Mouse (Mus musculus) CD8-positive naive resting alpha-beta T cell, adult 2 months (primary cell): Measurements from ENCODE around the gene Cpm.
A peak's percentile ranks its signal among the peaks of the same experiment; 100 is the strongest.
"Not testable (repeated sequence)": the region's sequence is repeated elsewhere in the genome, so short reads cannot be mapped to it uniquely, and the experiment has no call there.

Source experiments
- DNase-seq, 2 experiments: peaks; one replicate each; pipeline ENCODE4 v3.0.0; 2022; ENCODE audit warnings: low read depth in 2 of 2, low spot score in 2 of 2

Cpm gene

GRCm38 (mm10) chr10:117629169-117629971, at the start of gene Cpm:
Gene Cpm, plus strand, starts transcription at chr10:117629500.
- peak; percentile 54 to 62 for DNase-seq

DNA sequence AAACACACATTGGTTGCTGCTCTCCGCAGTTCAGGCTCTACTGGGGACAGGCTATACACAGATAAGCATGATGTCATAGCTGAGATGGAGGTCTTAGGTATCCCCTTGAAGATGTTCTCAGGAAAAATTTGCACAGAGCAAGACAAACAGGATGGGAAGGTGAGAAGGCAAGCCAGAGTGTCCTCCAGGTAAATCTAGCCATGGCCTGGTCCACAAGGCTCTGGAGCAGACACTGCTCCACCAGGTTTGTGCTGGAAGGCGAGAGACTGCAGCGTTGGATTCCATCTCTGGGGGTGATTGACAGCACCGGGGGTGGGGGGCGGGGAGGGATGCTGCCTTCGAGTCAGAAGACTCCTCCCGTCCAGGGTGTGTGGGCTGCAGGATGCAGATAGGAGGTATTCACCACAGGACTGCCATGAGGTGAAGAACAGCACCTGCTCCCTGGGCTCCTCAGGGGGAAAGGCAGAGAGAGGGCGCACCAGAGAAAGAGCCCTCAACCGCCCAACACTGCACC, 49.5 kb upstream of the Cpm start:
- DNase-seq: no peak

GRCm38 (mm10) chr10:117580405-117580804, 48.9 kb upstream of the Cpm start:
- no peak for DNase-seq

DNA sequence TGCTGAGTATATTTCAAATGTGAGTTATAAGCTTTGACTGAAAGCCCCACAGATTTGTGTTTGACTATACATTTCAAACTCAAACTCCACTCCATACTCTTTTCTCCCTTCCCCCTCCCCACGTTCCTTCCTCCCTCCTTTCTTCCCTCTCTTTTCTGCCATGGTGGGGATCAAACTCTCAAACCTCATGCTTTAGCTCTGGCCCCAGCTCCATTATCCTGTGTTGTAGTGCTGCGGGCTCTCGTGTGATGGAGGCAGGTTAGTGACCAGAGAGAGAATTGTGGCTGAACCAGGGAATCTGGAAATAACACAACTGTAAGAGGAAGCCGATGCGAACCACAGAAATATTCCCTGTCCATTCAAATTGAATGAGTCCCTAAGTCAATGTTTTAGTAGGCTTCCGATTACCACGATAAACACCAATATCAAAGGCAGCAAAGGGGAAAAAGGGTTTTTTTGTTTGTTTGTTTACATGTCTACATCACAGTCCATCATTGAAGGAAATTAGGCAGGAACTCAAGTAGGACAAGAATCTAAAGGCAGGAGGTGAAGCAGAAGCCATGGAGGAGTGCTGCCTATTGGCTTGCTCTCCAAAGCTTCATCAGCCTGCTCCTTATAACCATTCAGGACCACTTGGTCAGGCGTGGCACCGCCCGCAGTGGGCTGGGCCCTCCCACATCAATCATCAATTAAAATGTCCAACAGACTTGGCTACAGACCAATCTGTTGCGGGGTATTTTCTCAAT, 48.1 kb upstream of the Cpm start:
- no peak for DNase-seq

DNA sequence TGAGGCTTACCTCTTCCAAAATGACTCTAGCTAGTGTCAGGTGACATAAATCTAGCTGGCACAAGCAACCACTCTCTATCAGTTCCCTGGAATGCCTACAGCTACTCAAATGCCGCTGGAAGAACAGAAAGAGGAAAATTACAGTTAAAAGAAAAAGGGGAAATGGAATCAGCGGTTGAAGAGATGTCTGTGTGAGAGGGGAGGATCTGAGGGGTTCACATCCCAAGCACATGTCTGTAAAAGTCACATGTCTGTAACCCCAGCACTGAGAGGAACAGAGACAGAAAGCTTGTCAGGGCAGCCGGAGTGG, 47.6 kb upstream of the Cpm start:
- no peak for DNase-seq

DNA sequence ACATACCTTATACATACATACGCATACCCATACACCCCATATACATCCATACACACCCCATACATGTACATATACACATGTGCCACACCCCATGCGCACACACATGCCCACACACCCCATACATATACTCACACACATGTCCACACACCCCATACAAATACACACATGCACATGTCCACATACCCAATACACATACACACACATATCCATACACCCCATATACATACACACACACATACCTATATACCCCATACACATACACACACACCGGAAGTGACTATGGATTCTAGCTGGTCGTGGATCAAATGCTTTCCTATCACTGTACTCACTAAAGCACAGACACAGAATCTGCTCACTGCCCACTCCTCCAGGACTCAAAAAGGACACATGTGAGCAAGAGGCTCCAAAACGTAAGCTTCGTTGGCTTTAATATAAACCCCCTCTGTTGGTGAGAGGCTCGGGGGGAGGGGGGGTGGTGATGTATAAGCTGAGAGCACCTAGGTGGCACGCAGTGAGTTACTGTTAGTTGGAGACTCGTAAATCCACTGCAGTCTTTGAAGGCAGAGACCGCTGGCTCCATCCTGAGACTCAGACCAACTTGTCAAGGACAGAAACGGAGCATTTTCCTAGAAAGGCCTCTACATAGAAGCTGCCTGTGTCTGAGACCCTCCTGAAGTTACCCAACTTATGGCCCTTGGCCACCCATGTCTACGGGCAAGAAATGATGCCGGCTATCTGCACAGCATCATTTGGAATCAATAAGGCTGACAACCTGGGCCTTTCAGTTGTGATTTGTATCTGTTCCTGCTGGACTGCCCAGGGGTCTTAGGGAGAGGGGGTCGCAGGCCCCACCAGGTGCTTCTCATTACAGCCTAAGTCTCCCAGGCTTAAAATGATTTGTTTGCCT, 45.9 kb upstream of the Cpm start:
- DNase-seq: no peak

GRCm38 (mm10) chr10:117584102-117584501, 45.2 kb upstream of the Cpm start:
- DNase-seq: no peak

DNA sequence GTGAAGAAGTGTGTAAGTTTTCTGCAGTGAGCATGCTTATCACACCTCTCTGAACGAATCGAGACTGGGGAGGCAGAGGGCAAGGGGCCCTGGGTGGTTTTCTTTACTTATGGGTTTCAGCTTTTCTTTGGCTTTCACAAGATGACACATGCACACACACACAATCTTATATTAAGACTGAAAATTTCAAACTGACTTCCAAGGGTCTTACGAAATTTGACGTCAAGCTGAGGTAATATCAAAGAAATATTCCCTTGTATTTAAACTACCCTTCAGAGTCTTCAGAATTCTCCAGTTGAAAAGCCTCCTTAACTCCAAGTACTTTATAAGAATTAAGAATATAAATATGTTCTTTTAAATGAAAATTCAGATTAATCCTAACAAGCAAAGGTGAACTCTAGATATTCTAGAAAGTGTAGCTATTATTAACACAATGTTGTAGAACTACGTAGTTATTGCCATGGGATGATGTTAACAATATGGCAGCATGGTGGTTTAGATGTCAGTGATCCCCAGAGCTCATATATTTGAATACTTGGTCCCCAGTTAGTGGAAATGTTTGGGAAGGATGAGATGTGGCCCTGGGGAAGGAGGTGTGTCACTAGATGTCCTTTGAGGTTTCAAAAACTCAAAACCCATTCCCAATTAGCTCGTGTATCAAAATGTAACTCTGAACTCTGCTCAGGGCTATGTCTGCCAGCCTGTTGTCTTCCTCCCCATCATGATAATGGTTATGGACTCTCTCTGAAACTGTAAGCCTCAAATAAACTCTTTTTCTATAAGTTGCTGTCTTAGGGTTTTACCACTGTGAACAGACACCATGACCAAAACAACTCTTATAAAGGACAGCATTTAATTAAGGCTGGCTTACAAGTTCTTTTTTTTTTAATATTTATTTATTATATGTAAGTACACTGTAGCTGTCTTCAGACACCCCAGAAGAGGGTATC, 44.5 kb upstream of the Cpm start:
- no peak for DNase-seq

DNA sequence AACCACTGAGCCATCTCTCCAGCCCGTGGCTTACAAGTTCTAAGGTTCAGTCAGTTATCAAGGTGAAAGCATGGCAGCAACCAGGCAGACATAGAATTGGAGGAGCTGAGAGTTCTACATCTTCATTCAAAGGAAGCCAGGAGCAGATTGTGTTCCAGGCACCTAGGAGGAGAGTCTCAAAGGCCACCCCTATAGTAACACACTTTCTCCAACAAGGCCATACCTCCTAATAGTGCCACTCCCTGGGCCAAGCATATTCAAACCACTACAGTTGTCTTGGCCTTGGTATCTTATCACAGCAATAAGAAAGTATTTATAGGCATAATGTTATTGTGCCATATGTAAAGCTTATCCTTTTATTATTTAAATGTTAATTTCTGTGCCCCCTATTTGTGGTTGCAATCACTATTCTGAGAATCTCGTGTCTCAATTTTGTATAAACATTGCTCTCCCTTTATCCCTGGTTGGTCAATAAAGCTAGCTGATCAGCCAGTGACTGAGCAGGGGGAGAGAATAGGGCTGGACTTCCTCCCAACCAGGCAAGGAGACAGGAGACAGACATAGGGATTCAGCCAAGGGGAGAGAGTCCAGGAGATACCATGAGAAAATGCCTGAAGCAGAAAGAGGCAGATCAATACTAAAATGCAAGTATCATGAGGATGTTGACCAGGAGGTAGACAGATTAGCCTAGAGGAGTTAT, 43.5 kb upstream of the Cpm start:
- DNase-seq: no peak

DNA sequence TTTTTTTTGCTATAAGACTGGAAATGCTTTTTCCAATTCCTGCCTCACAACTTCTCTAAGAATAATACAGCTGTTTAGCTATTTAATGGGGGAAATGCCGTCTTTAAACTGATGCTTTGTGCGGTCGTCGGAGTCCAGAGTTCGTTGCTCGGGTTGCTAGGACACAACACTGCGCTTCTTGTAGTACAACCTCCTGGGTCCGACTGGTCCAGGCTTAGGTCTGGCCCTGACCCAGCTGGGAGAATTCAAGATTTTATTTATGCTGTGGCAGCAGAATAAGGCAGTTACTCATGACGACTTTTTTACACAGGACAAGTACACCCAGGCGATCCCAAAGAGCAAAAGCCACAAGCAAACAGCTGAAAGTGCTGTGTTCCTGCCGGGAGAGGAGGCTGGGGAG, 42.4 kb upstream of the Cpm start:
- DNase-seq: no peak

DNA sequence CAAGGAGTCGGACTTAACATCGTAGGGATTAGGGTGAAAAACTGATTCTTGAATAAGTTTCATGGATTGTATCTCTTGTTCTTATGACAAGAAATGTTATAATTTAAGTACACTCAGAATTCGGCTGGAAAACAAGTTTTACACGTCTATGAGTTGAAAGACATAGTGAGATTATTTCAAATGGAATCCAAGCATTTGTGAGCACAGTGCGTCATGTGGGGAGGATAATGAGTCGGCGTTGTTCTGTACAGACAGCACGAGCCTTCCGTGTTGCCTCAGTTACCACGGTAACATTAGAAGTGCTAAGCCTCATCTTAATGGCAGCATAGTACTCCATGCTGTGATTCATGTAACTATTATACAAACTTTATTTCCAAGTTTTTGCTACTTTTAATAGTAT, 42.0 kb upstream of the Cpm start:
- DNase-seq: no peak

DNA sequence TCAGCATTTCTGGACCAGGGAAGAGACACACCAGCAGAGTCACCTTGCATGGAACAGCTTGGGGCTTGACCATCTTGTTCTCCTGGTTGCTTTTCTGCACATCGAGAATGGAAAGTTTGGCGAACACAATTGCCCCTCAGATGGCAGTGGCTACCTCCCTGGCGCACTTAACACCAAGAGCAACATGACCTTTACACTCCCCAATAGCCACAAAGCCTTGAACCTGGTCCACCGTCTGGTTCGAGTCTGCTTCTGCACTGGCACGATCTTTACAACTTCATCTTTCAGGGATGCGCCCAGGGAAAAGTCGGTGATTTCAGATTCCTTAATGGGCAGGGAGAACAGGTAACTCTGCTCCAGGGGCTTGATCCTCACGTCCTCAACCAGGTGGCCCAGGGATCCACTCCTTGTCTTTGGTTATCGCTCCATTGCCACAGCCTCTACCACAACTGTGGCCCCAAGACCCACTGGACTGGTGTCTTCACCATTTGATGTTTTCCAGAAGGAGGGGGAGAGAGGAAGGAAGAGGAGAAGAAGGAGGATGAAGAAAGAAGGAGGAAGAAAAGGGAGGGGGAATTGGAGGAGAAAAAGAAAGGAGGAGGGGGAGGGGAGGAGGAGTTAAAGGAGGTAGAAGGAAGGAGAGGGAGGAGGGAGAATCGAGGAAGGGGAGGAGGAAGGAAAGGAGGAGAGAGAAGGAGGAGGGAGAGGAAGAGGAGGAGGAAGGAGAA, 40.7 kb upstream of the Cpm start:
- DNase-seq: not testable (repeated sequence)

DNA sequence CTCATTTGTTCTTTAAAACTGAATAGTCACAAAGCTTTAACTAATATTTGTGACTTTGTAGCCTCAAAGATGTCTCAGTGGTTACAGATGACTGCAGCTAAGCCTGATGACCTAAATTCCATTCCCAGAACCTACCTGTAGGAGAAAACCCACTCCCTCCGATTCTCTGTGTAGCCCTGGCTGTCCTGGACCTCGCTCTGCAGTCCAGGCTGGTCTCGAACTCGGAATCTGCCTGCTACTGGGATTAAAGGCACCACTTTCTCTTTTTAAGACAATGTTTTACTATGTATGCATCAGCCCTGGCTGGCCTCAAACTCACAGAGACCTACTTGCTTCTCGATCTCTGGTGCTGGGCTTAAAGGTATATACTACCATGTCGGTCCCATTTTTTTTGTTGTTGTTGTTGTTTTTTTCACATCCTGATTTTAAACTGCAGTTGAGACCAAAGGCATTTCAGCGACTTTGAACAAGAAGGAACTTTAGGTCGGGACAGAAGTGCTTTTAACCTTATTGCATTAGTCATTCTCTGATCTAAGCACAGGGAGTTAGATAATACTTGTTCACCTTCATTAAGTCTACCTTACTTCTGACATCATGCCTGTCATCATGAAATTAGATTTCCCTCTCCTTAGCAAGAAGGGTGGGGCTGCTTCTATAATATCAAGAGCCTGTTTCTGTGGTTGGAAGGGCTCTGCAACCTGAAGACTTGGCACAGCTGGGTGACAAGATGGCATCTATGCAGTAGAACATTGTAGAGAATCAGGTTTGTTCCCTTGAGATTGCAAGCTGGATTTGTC, 40.0 kb upstream of the Cpm start:
- no peak for DNase-seq

GRCm38 (mm10) chr10:117590331-117591301, 38.7 kb upstream of the Cpm start:
- no peak for DNase-seq

GRCm38 (mm10) chr10:117591766-117592165, 37.5 kb upstream of the Cpm start:
- no peak for DNase-seq

DNA sequence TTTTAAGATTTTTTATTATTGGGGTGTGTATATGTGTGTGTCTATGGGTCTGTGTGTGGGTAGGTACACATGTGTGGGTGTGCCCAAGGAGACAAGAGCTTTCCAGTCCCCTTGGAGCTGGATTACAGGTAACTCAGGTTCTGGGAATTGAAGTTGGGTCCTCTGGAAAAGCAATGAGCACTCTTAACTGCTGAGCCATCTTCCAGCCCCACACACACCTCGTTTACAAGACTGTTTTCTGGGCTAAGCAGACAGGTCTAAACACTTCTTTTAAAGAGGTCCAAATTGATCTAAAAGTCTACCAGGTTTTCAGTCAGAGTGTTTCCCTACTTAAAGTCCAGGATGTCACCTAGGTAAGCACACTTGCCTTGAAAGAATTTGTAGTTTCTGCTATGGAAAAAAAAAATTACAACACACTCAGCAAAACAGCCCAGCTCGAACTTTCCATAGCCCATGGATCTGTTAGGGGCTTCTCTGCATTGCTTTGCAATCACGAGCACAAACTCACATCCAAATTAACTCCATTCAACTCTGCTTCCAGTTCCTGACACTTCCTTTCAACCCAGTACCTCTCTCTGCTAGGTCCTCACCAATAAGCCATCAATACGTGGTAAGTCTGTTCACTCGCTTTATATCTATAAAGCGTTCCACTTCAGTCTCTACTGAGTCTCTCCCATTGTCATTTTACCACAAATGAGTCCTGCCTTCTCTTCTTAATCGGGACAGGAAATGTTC, 36.8 kb upstream of the Cpm start:
- no peak for DNase-seq
